Mouse (Mus musculus) bone marrow, adult 2 months (tissue): ENCODE results near the gene Mrpl43. TPM values are rescaled to one million over a fixed set of nuclear protein-coding genes. Genes with fewer than 3 reads are reported as not detected.
"Not testable (repeated sequence)": the region's sequence is repeated elsewhere in the genome, so short reads cannot be mapped to it uniquely, and the experiment has no call there.

ENCODE experiments used
- H3K27ac ChIP-seq: fragments of 200-500 bp; 2 replicates; pipeline ENCODE4 v1.5.1; 2012; ENCODE audit warnings: low read depth, mild to moderate bottlenecking, control low read depth, inconsistent platforms, low read length; ENCODE audit not compliant: control insufficient read depth, poor library complexity, insufficient read depth
- H3K4me1 ChIP-seq: fragments of 200-500 bp; 2 replicates; pipeline ENCODE4 v1.6.1; 2011; ENCODE audit warnings: low read length; ENCODE audit not compliant: control insufficient read depth, insufficient read depth
- H3K4me3 ChIP-seq: fragments of 200-500 bp; replicated peaks from 2 replicates; pipeline ENCODE3; 2011; ENCODE audit warnings: mild to moderate bottlenecking, low read depth, low read length, control low read depth; ENCODE audit not compliant: control insufficient read depth
- CTCF ChIP-seq: fragments of 200-500 bp; IDR thresholded peaks from 2 replicates; pipeline ENCODE4 v1.5.1; 2011; ENCODE audit warnings: low read length, control low read depth; ENCODE audit not compliant: control insufficient read depth, insufficient read depth
- POLR2A ChIP-seq: fragments of 200-500 bp; IDR thresholded peaks from 2 replicates; pipeline ENCODE4 v1.6.1; 2011; ENCODE audit warnings: low read depth, mild to moderate bottlenecking, control low read depth, low read length, borderline replicate concordance; ENCODE audit not compliant: control insufficient read depth
- WGBS: fragments of 180-500 bp; shearing (Covaris S2); methylation state at CpG from one replicate; pipeline ENCODE4 v1.1.7; 2018; 5-methylcytosine and 5-hydroxymethylcytosine counted together
- polyA plus RNA-seq: library from polyadenylated mRNA; stranded (reverse); fragments of >200 nt; gene quantifications from 2 replicates; pipeline ENCODE4 v1.2.4, GENCODE M21; 2011; ENCODE audit warnings: low replicate concordance; ENCODE audit not compliant: missing spikeins, insufficient read depth, insufficient read length

Gene Mrpl43
- polyA plus RNA-seq, 1 experiment = 23.9 TPM

- TF ChIP-seq POLR2A = no peak
- no peak for TF ChIP-seq CTCF
- no peak overlapping the region for H3K27ac ChIP-seq
- peaks cover 3% of the 10 kb centered on the region for H3K4me1 ChIP-seq
- WGBS = 3% methylated on average over 34 of the region's 34 CpGs
- peak overlapping the region; percentile 76 for H3K4me3 ChIP-seq
Observed at GRCm38 (mm10) chr19:45046523-45047321, 40.5 kb upstream of the Mrpl43 start.

- 65% methylated on average over 5 of the region's 5 CpGs for WGBS
- TF ChIP-seq POLR2A (no peak), CTCF (no peak)
- no peak within 1 kb of the TSS for H3K4me3 ChIP-seq
- H3K4me1 ChIP-seq = peaks cover 3% of the 10 kb centered on the region
- H3K27ac ChIP-seq = no peak within 1 kb of the TSS
Observed at GRCm38 (mm10) chr19:45045651-45046050, 39.4 kb upstream of the Mrpl43 start, which contains the start of gene Pdzd7. Pdzd7 (minus strand) TSS chr19:45045717.

GRCm38 (mm10) chr19:45045236-45045635, 39.0 kb upstream of the Mrpl43 start:
- Histone ChIP-seq H3K4me1 (peaks cover 3% of the 10 kb centered on the region), H3K4me3 (no peak overlapping the region), H3K27ac (no peak overlapping the region)
- no peak for TF ChIP-seq POLR2A
- no peak for TF ChIP-seq CTCF
- WGBS = 61% methylated on average over 15 of the region's 15 CpGs

- TF ChIP-seq POLR2A = no peak
- TF ChIP-seq CTCF = no peak
- Histone ChIP-seq H3K27ac (no peak overlapping the region), H3K4me3 (no peak overlapping the region), H3K4me1 (peaks cover 3% of the 10 kb centered on the region)
- WGBS = 70% methylated on average over 11 of the region's 11 CpGs
Observed at GRCm38 (mm10) chr19:45044389-45044927, 38.2 kb upstream of the Mrpl43 start.

GRCm38 (mm10) chr19:45040214-45040613, 34.0 kb upstream of the Mrpl43 start:
- no peak for TF ChIP-seq CTCF
- TF ChIP-seq POLR2A = no peak
- WGBS = 71% methylated on average over 13 of the region's 13 CpGs
- H3K4me1 ChIP-seq = no peaks in the 10 kb centered on the region
- H3K27ac ChIP-seq = no peak overlapping the region
- H3K4me3 ChIP-seq = no peak overlapping the region

GRCm38 (mm10) chr19:45038198-45038597, 32.0 kb upstream of the Mrpl43 start:
- H3K4me3 ChIP-seq, H3K27ac ChIP-seq: not testable (repeated sequence)
- WGBS = 83% methylated on average over 7 of the region's 7 CpGs

GRCm38 (mm10) chr19:45036867-45037266, 30.6 kb upstream of the Mrpl43 start:
- WGBS = 44% methylated on average over 16 of the region's 16 CpGs
- H3K4me1 ChIP-seq = no peaks in the 10 kb centered on the region
- TF ChIP-seq POLR2A = no peak
- TF ChIP-seq CTCF = peak; percentile 63
- H3K4me3 ChIP-seq = no peak overlapping the region
- H3K27ac ChIP-seq = no peak overlapping the region

More at GRCm38 (mm10) chr19:45038198-45038597, 32.0 kb upstream of the Mrpl43 start:
- not testable (repeated sequence) for H3K4me1 ChIP-seq

- TF ChIP-seq POLR2A (no peak), CTCF (no peak)
- Histone ChIP-seq H3K4me1 (no peaks in the 10 kb centered on the region), H3K4me3 (no peak overlapping the region), H3K27ac (no peak overlapping the region; the same call in 1 of the 2 replicates)
- WGBS = 55% methylated on average over 17 of the region's 17 CpGs
Observed at GRCm38 (mm10) chr19:45032570-45033332, 26.5 kb upstream of the Mrpl43 start.

- no peak overlapping the region for H3K4me3 ChIP-seq
- WGBS = 29% methylated on average over 4 of the region's 4 CpGs
- TF ChIP-seq POLR2A (no peak), CTCF (peak; percentile 80)
- H3K4me1 ChIP-seq = no peaks in the 10 kb centered on the region
- H3K27ac ChIP-seq = no peak overlapping the region
Observed at GRCm38 (mm10) chr19:45031780-45032179, 25.5 kb upstream of the Mrpl43 start.
